Mouse (Mus musculus): ENCODE results near the gene Aspscr1.

DNA sequence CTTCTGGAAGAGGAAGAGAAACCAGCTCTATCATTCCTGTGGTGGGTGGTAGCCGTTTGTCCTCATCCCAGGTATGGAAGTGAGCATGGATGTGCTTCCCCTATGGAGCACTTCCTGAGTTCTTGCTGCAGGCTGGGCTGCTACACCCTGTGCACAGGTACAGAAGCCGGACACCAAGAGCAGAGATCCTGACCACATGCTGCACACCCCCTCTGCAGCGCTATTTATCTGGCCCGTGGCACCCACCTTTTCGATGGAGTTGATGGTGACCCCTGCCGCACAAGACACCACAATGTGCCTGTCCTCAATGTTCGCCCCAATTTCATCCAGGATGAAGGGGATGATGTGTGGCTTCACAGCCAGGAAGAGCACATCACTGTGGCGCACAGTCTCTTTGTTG, 30.9 kb upstream of the Aspscr1 start:
- no peak for TF ChIP-seq GATA1 (IDR thresholded peaks at IDR 0.05; ENCODE audit: low read length)
- TF ChIP-seq TAL1 (IDR thresholded peaks at IDR 0.05; ENCODE audit: low read length), result no peak

Data from erythroblast, embryonic 14.5 days (primary cell).